Mouse (Mus musculus): ENCODE results near the gene Pbld2.

Gene Pbld2

DNA sequence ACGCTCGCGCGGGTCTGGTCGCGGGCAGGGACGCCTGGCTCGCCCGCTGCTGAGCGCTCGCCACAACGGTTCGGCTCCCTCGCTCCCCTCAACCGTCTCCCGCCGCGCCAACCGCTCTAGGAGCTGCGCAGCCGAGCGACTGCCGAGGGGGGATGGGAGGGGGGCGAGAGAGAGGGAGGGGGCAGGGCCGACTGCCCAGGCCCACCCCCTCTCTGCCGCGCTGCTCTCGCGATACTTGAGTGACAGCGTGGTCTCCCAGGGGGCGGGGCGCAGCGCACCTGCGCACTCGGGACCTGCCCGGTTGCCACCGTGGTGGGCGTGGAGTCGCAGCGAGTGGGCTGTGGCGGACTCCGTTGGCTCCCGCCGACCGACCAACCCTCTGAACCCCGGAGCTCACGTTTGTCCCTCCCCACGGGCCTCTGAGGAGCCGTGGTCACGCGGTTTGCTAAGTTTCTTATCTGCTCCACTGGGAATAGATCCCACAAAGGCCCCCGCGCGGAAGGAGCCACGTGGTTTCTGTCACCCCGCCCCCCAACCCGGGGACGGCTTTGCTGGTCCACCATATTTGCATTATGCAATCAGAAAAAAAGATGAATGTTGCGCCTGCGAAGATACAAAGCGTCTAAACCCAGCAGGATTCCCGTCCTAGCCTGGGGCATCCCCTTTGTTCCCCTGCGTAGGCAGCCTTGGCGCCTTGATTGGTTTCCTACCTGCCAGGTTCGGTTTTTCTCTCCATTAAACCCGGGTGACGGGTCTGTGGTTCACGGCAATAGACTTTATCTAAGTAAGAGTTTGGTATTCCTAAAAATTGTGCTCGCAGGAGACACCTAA lies at the start of gene Pbld2, which contains the start of gene Hnrnph3:
Gene Pbld2 (plus strand): TSS at position 567 of the 831 bp plus-strand sequence.
Gene Hnrnph3 (minus strand): TSS at position 469 of the 831 bp plus-strand sequence.
- DNase-seq (ENCODE audit: low spot score) = peak; percentile 98

DNA sequence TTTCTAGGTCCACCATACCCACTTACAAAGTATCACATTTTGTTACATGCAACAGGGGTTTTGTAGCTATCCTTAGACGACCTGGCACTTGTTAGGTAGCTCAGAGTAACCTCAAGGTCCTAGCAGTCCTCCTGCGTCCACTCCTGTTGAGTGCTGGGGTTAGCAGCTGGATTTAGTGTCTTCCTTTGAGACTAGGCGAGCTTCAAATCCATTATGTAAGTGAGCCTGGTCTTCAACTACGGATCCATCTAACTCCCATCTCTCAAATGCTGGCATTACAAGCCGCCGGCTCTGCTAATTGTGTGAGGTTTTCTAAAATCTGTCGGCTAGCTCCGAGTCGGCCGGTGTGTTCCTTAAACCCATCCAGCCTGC lies 44.5 kb upstream of the Pbld2 start:
- DNase-seq (ENCODE audit: low spot score) = no peak

DNA sequence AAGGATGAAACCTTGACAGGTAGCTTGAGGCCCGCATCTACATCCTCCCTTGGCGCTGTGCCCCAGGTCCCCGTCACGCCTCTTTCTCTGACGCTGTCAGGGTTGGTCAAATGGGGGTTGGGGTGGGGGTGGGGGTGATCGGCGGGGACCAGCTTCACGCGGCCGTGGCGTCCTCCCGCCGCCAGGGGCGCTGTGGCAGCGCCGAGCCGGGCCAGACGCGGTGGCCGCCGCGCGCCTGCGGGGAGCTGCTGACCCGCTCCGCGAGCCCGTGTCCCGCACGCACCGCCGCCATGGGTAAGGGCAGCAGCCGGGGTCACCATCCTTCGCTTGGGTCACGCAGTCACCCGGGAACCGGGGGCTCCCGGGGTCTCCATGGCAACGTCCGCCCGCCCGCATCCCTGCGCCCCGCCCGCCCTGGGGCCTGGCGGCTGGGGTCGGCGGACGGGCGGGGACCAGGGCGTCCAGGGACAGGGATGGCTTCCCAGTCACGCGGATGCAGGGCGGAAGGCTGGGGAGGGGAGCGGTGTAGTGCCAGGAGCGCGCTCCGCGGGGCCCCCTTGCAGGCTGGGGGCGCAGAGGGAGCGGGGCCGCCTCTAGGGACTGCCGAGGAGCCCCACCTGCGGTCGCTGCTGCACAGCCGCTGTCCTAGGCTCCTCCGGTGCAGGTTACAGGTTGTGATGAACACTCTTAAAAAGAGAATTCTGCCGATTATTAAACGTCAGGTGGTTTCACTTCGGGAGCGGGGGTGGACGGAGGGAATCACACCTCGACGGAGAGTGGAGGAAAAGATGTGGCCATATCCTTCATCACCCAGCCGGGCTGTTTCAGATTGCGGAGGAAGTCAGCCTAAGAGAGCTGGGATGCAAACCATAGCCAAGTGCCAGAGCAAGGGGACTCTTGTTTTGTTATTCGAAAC lies 43.8 kb upstream of the Pbld2 start, which contains the start of gene Rufy2:
Gene Rufy2 (plus strand): TSS at position 185 of the 916 bp plus-strand sequence.
- peak; percentile 90 for DNase-seq (ENCODE audit: low spot score)

DNA sequence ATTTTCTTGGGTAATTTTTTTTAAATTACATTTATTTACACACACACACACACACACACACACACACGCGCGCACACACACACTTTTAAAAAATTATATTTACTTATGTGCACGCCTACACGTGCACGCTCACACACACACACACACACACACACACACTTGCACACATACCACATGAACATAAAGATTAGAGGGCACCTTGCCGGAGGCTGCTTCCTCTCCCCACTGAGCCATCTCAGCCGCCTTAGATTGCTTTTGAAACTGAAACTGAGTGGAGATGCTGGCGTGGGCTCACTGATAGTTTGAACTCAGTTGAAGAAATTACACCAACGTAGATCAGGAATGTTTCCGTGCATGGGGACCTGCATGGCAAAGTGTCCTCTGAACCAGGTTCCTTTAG lies 40.0 kb upstream of the Pbld2 start:
- DNase-seq (ENCODE audit: low spot score) = no peak

DNA sequence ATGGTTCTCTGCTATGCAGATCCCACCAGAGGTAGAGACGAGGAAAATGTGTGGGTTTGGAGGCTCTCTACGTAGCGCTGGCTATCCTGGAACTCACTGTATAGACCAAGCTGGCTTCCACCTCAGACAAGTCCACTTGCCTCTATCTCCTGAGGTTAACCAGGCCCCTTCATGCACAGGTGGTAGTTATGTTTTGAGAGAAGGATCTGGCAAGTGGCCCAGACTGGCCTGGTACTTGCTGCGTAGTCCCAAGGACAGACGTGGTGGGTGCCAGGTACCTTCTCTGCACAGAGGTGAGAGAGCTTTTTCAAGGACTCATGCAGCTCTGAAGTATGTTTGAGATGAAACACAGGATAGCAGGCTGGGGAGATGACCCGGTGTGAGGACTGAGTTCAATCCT lies 39.6 kb upstream of the Pbld2 start:
- DNase-seq (ENCODE audit: low spot score) = no peak

DNA sequence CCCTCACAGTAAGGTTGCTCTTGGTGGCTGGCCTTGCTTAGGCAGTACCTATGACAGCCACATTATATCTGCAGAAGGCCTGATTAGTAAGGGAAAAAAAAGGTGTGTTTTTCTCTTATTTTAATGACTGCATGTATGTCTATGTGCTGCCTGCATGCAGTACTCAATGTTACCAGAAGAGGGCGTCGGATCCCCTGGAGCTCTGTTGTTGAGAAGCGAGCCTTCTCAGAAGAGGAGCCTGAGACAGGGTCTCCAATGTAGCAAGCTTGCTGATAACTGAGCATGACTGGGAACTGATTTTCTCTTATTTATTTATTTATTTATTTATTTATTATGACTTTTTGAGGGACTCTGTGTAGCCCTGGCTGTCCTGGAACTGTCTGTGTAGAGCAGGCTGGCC lies 36.8 kb upstream of the Pbld2 start:
- no peak for DNase-seq (ENCODE audit: low spot score)

DNA sequence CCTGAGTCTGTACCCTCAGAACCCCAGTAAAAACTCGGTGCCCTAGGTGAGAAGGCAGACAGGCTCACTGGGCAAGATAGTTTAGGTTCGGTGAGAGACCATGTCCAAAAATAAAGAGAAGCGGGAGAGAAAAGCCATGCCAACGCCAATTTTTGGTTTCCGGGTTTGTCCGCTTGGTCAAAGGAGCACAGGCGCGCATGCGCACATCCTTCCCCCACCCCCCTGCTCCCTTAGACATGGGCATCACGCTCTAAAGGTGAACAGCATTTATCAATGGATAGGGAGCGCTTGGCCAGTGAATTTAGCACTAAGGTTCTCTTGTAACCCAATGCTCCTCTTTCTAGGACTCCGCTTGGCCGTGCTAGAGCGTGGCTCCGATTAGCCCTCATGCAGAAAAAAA lies 33.5 kb upstream of the Pbld2 start:
- no peak for DNase-seq (ENCODE audit: low spot score)

DNA sequence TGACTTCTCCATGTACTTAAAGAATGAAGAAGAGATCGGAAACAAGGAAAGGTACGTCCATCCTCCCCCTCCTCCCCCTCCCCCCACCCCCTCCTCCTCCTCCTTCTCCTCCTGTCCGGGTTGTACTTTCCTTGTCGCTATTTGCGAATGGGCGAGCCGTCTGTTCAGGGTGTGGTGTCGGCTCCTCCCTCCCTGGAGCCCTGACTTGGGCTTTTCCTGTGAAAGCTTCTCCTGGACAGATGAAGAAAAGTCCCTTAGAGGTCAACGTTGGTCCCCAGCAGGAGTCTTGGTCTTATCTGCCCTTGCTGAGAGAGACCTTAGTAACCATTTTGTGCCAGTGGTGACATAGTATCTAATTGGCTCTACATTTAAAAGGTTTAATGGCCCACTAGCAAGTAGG lies 30.1 kb upstream of the Pbld2 start:
- no peak for DNase-seq (ENCODE audit: low spot score)

DNA sequence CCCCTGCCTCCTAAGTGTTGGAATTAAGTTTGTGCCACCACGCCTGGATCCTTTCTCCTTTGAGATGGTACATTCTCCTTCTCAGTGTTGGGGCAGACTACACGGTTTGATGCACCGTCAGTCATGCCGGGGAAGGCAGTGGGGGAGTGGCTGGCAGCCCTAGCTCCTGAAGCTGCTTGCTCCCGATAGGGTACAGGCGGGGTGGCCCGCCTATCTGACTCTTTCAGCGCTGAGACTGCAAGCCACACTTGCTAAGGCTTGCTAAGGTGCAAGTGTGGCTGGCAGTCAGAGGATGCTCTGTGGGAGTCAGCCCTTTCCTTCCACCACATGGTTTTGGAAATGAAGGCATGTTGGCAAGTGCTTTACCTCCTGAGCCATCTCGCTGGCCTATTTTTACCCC lies 23.5 kb upstream of the Pbld2 start:
- DNase-seq (ENCODE audit: low spot score) = no peak

DNA sequence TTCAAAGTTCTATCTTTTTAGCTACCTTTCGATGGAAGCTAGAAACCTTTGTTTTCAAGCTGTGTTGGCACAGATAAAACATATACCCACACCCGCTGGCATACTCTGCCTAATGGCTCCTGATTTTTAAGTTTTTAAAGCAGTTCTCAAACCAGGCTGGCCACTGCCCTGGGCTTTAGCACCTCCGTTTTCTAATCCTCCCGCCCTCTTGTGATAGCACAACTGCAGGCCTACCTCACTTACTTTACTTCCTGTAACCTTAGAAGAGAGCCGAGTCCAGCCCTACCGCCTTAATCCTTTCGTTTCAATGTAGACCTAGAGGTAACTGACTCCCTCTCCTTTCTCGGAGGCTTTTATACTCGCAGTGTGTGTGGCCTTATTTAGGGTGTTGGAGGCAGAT lies 20.9 kb upstream of the Pbld2 start:
- no peak for DNase-seq (ENCODE audit: low spot score)

DNA sequence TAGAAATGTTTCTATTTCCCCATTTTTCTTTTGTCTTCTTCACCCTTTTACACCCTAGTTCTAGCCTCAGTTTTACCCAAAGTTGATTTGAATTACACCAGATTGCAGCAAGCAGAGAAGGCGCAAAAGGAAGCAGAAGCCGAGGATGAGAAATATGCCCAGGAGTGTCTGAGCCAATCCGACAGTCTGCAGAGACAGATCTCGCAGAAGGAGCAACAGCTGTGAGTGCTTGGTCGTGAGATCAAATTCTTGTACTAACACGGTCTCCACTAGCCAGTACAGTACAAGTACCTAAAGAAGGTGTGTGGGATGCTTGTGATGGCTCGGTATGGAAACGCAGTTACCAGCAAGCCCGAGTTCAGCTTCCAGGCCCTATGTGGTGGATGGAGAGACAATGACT lies 19.6 kb upstream of the Pbld2 start:
- peak; percentile 56 for DNase-seq (ENCODE audit: low spot score)

DNA sequence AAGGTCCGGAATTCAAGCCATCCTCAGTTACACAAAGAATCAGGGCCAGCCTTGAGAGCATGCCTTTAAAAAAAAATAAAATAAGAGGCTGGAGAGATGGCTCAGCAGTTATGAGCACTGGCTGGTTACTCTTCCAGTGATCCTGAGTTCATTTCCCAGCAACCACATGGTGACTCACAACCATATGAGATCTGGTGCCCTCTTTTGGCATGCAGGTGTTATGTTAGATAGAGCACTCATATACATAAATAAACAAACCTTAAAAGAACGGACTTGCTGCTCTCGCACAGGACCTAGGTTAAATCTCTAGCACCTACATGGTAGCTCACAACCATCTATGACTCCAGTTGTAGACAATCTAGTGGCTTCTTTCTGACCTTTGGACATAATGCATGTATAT lies 15.9 kb upstream of the Pbld2 start:
- no peak for DNase-seq (ENCODE audit: low spot score)

DNA sequence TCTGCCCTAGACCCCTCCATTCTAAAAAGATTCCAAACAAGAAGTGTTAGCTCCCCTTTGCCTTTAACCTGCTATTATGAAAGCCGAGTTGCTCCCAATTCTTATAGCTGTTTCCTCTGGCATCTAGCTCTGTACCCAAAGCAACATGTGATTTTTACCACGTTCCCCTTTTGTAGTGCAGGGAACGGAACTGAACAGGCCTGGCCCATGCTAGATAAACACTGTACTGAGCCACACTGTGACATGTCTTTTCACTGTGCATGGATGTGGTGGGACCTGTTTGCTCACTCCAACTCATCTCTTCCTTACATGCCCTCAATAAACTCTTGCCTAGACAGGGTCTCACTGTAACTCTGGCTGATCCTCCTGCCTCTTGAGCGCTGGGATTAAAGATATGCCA lies 13.8 kb upstream of the Pbld2 start:
- no peak for DNase-seq (ENCODE audit: low spot score)

DNA sequence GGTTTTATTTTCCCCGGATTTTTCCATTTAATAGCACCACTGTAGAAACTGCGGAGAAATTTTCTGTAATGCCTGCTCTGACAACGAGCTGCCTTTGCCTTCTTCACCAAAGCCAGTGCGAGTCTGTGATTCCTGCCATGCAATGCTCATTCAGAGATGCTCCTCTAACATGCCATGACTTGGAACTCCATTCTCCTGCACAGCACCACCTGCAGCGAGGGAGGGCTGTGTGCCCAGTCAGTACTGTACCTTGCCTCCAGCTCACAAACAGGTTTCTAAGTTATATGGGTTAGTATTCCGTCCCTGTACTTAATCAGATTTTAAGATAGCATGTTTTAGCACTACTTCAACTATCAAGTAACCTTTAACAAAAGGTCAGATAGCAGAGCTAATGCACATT lies 12.6 kb upstream of the Pbld2 start:
- no peak for DNase-seq (ENCODE audit: low spot score)

DNA sequence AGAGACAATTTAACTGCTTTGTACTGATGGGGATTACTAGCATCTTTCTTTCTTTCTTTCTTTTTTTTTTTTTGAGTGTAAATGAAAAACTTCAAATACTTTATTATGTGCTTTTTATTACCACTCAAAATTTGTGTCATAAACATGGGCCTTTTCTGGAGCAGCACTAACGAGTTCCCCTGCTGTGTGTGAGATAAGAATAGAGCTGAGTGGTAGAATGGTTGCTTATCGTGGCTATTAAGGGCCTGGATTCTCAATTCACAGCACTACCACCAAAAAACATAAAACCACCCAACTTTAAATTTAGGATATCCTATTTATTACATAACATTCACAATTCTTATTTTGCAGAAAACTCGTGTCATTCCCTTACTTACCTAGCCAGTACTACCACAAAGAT lies 10.6 kb upstream of the Pbld2 start:
- DNase-seq (ENCODE audit: low spot score) = no peak

DNA sequence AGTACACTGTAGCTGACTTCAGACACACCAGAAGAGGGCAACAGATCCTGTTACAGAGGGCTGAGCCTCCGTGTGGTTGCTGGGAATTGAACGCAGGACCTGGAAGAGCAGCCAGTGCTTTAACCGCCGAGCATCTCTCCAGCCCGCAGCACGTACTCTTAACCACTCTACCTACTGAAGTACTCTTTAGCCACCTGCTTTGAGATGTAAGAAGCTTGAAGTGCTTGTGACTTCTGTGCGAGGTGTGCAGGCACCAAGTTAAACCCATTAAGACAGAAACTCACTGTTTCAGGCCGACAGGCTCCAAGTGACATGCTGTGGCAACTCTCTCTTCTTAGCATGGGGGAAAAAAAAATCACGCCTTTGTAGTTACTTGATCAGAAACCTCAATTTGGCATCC lies 9.9 kb upstream of the Pbld2 start:
- no peak for DNase-seq (ENCODE audit: low spot score)

DNA sequence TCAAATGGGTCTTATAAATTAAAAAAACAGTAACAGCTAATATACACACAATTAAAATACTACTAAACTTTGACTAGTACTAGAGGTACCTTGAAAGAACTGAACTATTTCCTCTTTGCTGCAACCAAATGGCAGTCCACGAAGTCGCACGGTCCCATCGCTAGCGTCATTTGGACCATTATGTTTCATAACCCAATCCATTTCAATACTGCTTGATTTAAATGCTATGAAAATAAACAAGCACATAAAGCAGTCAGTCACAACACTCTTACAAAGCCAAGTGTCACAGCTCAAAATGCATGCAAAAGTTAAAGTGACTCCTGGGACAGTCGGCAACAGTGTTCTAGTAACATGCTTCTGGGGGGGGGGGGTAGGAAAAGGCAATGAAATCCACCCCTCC lies 4.8 kb upstream of the Pbld2 start:
- DNase-seq (ENCODE audit: low spot score) = no peak

DNA sequence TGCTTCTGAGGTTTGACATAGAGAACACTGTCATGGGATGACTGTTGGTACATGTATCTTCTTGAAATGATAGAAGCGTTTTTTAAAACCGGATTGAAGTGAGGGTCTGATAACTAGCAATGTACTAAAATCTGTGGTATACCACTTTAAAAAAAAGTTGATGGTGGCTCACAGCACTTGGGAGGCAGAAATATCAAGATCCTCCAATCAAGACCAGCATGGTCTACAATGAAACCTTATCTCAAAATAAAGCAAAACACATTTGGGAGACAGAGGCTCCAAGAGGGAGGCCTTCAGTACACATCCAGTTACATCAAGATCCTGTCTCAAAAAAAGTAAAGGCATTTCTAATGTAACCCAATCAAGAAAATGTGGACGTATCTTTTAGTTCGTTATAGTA lies 2.4 kb upstream of the Pbld2 start:
- no peak for DNase-seq (ENCODE audit: low spot score)

DNA sequence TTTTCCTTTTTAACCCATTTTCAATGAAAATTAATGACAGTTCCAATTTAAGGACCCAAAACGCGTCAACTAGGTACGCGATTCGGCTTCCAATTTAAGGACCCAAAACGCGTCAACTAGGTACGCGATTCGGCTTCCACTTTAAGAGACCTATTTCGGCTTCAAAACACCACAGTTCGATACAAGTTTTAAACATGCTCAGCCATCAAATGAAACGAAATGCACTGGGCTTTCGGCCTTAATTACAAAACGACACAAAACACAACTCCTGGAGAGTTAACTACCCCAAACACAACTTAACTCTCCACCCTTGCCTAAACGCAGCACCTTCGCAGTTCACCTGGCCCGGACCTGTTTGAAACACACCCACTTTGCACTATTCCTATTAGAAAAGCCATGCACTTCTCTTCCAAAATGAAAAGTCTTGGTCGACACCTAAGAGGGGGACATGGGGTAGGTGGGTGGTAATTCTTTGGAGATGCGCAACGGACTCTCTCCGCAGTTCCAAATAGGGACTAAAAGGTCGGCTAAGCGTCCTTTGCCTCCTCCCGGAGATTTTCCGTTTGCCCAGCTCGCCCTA lies 1.5 kb upstream of the Pbld2 start:
- DNase-seq (ENCODE audit: low spot score) = no peak

DNA sequence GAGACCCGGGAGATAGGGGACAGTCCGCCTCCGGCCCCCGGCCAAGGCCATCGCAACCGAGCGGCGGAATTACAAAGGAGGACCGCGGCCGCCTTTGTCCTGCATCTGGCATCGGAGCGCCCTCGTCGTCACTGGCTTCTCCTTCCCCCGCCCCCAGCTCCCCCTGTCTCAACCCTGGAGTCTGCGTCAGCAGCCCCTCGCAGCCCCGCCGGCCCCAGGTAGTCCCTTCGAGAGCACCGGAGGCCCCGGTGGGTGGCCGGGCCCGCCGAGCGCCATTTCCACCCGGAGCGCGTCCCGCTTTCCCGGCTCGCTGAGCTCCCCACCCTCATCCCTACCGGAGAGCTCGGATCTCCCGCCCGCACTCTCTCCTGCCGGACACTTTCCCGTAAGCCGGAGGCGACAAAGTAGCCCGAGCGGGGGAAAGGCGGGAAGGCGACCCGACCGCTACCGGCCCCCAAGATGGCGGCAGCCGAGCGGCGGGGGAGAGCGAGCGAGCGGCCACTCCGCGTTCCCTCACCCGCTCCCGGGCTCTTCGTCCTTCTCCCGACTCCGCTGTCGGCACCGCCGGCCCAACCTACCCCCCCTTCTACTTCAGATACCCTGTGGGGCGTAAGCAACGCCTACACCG lies 880 bp upstream of the Pbld2 start:
- DNase-seq (ENCODE audit: low spot score) = peak; percentile 66

DNA sequence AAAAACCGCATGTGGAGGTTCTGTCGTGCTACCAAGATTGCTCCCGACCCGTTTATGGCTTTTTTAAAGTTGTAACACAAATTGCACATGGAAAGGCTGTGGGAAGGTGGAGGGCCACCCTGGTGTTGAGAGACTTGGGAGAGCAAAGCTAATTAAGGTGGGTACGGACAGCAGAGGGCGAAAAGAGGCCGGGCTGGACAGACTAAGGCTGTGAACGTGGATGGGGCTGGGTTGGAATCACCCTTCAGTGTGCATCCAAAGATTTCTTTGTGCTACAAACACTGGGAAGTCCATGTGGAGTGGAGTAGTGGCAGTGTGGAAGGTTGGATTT lies 430 bp downstream of the Pbld2 start:
- peak; percentile 70 for DNase-seq (ENCODE audit: low spot score)

DNA sequence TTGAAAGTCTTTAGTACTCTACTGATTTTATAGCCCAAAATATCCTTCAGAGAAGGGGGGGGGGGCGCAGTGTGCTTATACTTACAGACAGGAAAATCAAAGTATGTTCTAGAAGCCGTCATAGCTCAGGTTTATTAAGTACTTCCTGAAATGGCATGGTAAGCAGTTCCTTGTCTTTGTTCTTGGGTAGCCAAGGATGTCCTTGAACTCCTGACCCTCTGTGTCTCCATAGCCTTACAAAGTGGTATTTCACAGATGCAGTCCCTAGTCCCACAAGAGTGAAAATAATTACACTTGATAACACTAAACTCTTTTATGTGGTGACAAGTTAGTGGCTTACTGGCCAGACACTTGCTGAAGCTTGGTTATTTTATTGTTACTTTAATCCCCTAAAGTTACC lies 901 bp downstream of the Pbld2 start:
- DNase-seq (ENCODE audit: low spot score) = no peak
